Mouse (Mus musculus) thymus, postnatal 0 days (tissue): ENCODE results near the gene Mrpl58. TPM values are rescaled to one million over a fixed set of nuclear protein-coding genes. Genes with fewer than 3 reads are reported as not detected.
A peak's percentile ranks its signal among the peaks of the same experiment; 100 is the strongest.

Experiments
- DNase-seq: peaks from one replicate; pipeline ENCODE4 v3.0.0-alpha.2; 2015; ENCODE audit warnings: low spot score
- polyA plus RNA-seq: library from polyadenylated mRNA; unstranded; fragments of >200 nt; fragmentation: Nextera tagmentation; extraction: Ambion mirVana; gene quantifications from 2 replicates; pipeline ENCODE4 v1.2.1, GENCODE M21; 2015

The Mrpl58 gene
- polyA plus RNA-seq, 1 experiment from 2014 or later = 408 TPM

- peak; percentile 53 for DNase-seq
Measured at GRCm38 (mm10) chr11:115424666-115425065, 21.1 kb downstream of the Mrpl58 start.

- DNase-seq = peak; percentile 83
Measured at GRCm38 (mm10) chr11:115425671-115426070, 22.1 kb downstream of the Mrpl58 start.

GRCm38 (mm10) chr11:115427482-115428331 lies 24.2 kb downstream of the Mrpl58 start:
- peak; percentile 86 for DNase-seq

- no peak for DNase-seq
Measured at GRCm38 (mm10) chr11:115429307-115429706, 25.8 kb downstream of the Mrpl58 start.

- no peak for DNase-seq
Measured at GRCm38 (mm10) chr11:115430561-115430960, 27.0 kb downstream of the Mrpl58 start.

GRCm38 (mm10) chr11:115432814-115433213 lies 29.3 kb downstream of the Mrpl58 start:
- no peak for DNase-seq

GRCm38 (mm10) chr11:115433342-115433741 lies 29.8 kb downstream of the Mrpl58 start:
- no peak for DNase-seq

- DNase-seq = peak; percentile 40
Measured at GRCm38 (mm10) chr11:115435596-115436337, 32.2 kb downstream of the Mrpl58 start.

- DNase-seq = peak; percentile 72
Measured at GRCm38 (mm10) chr11:115437571-115438122, 34.1 kb downstream of the Mrpl58 start.

GRCm38 (mm10) chr11:115439326-115439725 lies 35.8 kb downstream of the Mrpl58 start:
- no peak for DNase-seq

GRCm38 (mm10) chr11:115439906-115440595 lies 36.5 kb downstream of the Mrpl58 start, which contains the start of gene Trim80:
Gene Trim80 (plus strand): TSS chr11:115440545.
- no peak for DNase-seq

- peak; percentile 82 for DNase-seq
Measured at GRCm38 (mm10) chr11:115441417-115441816, 37.9 kb downstream of the Mrpl58 start.

- DNase-seq = no peak
Measured at GRCm38 (mm10) chr11:115446906-115447305, 43.4 kb downstream of the Mrpl58 start.

- no peak for DNase-seq
Measured at GRCm38 (mm10) chr11:115447321-115447885, 43.9 kb downstream of the Mrpl58 start.

GRCm38 (mm10) chr11:115448075-115448474 lies 44.5 kb downstream of the Mrpl58 start:
- DNase-seq = no peak

GRCm38 (mm10) chr11:115448998-115449397 lies 45.4 kb downstream of the Mrpl58 start:
- no peak for DNase-seq

GRCm38 (mm10) chr11:115450176-115450575 lies 46.6 kb downstream of the Mrpl58 start:
- no peak for DNase-seq

- DNase-seq = peak; percentile 97
Measured at GRCm38 (mm10) chr11:115451781-115452241, 48.3 kb downstream of the Mrpl58 start.

- DNase-seq = no peak
Measured at GRCm38 (mm10) chr11:115452281-115452860, 48.8 kb downstream of the Mrpl58 start.

- DNase-seq = peak; percentile 54
Measured at GRCm38 (mm10) chr11:115453306-115453705, 49.8 kb downstream of the Mrpl58 start.
